Mouse (Mus musculus): ENCODE results near the gene Slfn3. TPM values are rescaled to one million over a fixed set of nuclear protein-coding genes. Genes with fewer than 3 reads are reported as not detected.

Slfn3 gene
- 1 to 10 TPM; 4.7 to 6.5 TPM for polyA plus RNA-seq (2017; shearing (Covaris generic))

DNA sequence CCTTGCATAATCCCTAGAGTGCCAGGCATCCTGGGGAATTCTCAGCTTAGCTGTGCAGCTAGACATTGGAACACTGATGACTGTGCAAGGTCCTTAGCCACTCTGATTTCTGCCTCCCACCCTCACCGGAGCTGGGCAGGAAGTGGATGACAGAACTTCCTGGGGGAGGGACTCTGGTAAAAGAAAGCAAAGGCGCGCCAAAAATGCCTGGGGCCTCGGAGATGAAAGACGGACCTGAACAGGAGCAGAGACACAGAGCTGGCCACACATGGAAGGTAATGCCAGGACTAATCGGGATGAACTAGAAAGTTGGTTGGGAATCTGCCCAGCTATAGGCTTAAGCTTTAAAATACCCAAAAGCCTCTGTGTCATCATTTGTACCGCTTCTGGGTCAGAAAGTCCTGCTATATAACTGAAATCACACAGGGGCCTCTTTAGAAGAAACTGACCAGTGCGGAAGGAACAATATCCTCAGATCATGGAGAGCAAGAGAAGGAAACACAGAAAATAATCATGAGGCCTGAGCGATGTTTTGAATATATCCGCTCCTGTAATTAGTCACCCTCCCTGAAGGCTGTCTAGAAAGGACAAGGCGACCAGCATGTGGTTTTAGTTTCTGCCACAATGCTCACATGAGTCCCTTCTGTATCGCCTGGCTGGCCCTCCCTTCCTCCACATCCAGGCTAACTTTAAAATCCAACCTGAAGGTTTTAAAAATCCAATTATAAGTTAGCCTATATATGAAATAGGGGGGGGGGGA, at the start of gene Slfn3:
Slfn3 (plus strand) TSS at position 197 of the 760 bp plus-strand sequence.

DNA sequence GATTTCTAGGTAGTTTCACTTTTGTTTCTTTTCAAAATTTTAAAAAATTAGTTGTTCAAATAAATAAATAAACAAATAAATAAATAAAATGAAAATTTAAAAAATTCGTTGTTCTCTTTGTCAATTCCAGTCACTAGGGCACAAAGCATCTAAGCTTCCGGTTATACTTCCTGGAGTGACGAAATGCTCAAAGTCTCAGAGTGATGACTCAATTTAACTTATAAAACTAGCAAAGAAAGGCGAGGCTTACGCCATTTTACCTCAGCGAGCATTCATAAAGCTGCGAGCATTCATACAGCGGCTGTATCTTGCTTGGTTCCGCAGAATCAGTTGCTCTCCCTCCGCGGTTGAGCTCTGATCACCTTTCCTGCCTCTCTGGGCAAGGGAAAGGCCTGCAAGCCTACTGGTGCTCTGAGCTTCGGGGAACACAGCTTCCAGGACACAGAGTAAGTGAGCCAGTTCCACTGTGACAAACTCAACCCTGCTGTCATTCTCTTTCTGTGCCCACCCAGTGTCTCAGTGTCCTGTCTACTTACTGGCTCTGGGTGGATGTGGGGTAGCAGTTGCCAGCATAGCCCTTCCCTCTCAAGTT, 16.1 kb upstream of the Slfn3 start, which contains the start of gene Slfn4:
Slfn4 (plus strand) TSS at position 239 of the 592 bp plus-strand sequence.

Other genes with a start within 250 kb of the Slfn3 start
- 10 to 100 TPM; 28.1 to 34.1 TPM for gene Slfn5, start 240.0 kb upstream of the Slfn3 start, polyA plus RNA-seq (2017; shearing (Covaris generic))
- 10 to 100 TPM in 1 of 2 experiments, 1 to 10 TPM in 1; 7.4 to 18.8 TPM for gene Slfn9, start 199.5 kb upstream of the Slfn3 start, polyA plus RNA-seq (2017; shearing (Covaris generic))
- gene Slfn8, start 170.5 kb upstream of the Slfn3 start, polyA plus RNA-seq (2017; shearing (Covaris generic)): 100 to 1,000 TPM in 1 of 2 experiments, 10 to 100 TPM in 1; 66.2 to 118 TPM
- gene Slfn2, start 126.2 kb upstream of the Slfn3 start, polyA plus RNA-seq (2017; shearing (Covaris generic)): 1,000 to 10,000 TPM in 1 of 2 experiments, 100 to 1,000 TPM in 1; 613 to 1,021 TPM
- 100 to 1,000 TPM; 249 to 553 TPM for gene Slfn1, start 74.5 kb upstream of the Slfn3 start, polyA plus RNA-seq (2017; shearing (Covaris generic))
- under 1 TPM; 0.29 to 0.31 TPM for gene Slfn4, start 16.1 kb upstream of the Slfn3 start, polyA plus RNA-seq (2017; shearing (Covaris generic))
- gene Slfn14, start 95.4 kb downstream of the Slfn3 start, polyA plus RNA-seq (2017; shearing (Covaris generic)): under 1 TPM in 1 of 2 experiments, not detected in 1; 0.11 TPM
- gene Ap2b1, start 107.7 kb downstream of the Slfn3 start, polyA plus RNA-seq (2017; shearing (Covaris generic)): 10 to 100 TPM; 34.1 to 50.6 TPM
- gene Pex12, start 111.3 kb downstream of the Slfn3 start, polyA plus RNA-seq (2017; shearing (Covaris generic)): 10 to 100 TPM in 1 of 2 experiments, 1 to 10 TPM in 1; 7.2 to 19.4 TPM
- under 1 TPM in 1 of 2 experiments, not detected in 1; 0.05 TPM for gene Rasl10b, start 217.8 kb downstream of the Slfn3 start, polyA plus RNA-seq (2017; shearing (Covaris generic))
- not detected for gene Gas2l2, start 238.1 kb downstream of the Slfn3 start, polyA plus RNA-seq (2017; shearing (Covaris generic))
- gene 1700020L24Rik, start 246.3 kb downstream of the Slfn3 start, polyA plus RNA-seq (2017; shearing (Covaris generic)): 1 to 10 TPM in 1 of 2 experiments, under 1 TPM in 1; 0.32 to 2.9 TPM

Measured in activated CD4-positive, CD25-positive, alpha-beta regulatory T cell (primary cell).